Mouse (Mus musculus) neural tube, embryonic 14.5 days (tissue): ENCODE data around the gene Irgm1. TPM values are rescaled to one million over a fixed set of nuclear protein-coding genes. Genes with fewer than 3 reads are reported as not detected.
"Not testable (repeated sequence)": the region's sequence is repeated elsewhere in the genome, so short reads cannot be mapped to it uniquely, and the experiment has no call there.

Experiments used
- ATAC-seq: fragments of 200-750 bp; cut with Nextera tagmentation; 2 replicates; pipeline ENCODE4 v1.8.0; 2017; ENCODE audit warnings: low read depth, mild to moderate bottlenecking, moderate TSS enrichment, moderate library complexity
- H3K27ac ChIP-seq: fragments of 300-500 bp; sonication (generic); 2 replicates; pipeline ENCODE4 v1.5.1; 2014; ENCODE audit warnings: low read depth, mild to moderate bottlenecking, control low read depth, low read length, moderate library complexity, mixed read lengths
- H3K27me3 ChIP-seq: fragments of 300-500 bp; sonication (generic); 2 replicates; pipeline ENCODE4 v1.6.1; 2014; ENCODE audit warnings: low read length; ENCODE audit not compliant: control insufficient read depth, insufficient read depth
- H3K36me3 ChIP-seq: fragments of 300-500 bp; sonication (generic); 2 replicates; pipeline ENCODE4 v1.6.1; 2014; ENCODE audit warnings: low read length, mixed read lengths; ENCODE audit not compliant: control insufficient read depth, insufficient read depth
- H3K4me1 ChIP-seq: fragments of 300-500 bp; sonication (generic); 2 replicates; pipeline ENCODE4 v1.6.1; 2014; ENCODE audit warnings: low read length; ENCODE audit not compliant: control insufficient read depth, insufficient read depth
- H3K4me2 ChIP-seq: fragments of 300-500 bp; sonication (generic); 2 replicates; pipeline ENCODE4 v1.6.1; 2014; ENCODE audit warnings: mild to moderate bottlenecking, low read depth, low read length, control low read depth
- H3K4me3 ChIP-seq: fragments of 300-500 bp; sonication (generic); 2 replicates; pipeline ENCODE4 v1.5.1; 2014; ENCODE audit warnings: low read depth, low read length, control low read depth, mixed read lengths
- H3K9ac ChIP-seq: fragments of 300-500 bp; sonication (generic); replicated peaks from 2 replicates; pipeline ENCODE4 v1.6.1; 2014; ENCODE audit warnings: low read depth, mild to moderate bottlenecking, control low read depth, low read length, mixed read lengths
- H3K9me3 ChIP-seq: fragments of 300-500 bp; sonication (generic); 2 replicates; pipeline ENCODE4 v1.6.1; 2016; ENCODE audit warnings: low read length; ENCODE audit not compliant: control insufficient read depth
- whole genome bisulfite sequencing: fragments of 180-500 bp; shearing (Covaris S2); extraction: QIAGEN DNeasy Blood & Tissue Kit; methylation state at CpG from one replicate; pipeline ENCODE4 v1.1.7; 2014; 5-methylcytosine and 5-hydroxymethylcytosine counted together
- polyA plus RNA-seq: library from polyadenylated mRNA; unstranded; fragments of >200 nt; fragmentation: Nextera tagmentation; extraction: Ambion mirVana; gene quantifications from 2 replicates; pipeline ENCODE4 v1.2.1, GENCODE M21; 2014

The Irgm1 gene
- polyA plus RNA-seq, 1 experiment from 2014 or later = 3.1 TPM

DNA sequence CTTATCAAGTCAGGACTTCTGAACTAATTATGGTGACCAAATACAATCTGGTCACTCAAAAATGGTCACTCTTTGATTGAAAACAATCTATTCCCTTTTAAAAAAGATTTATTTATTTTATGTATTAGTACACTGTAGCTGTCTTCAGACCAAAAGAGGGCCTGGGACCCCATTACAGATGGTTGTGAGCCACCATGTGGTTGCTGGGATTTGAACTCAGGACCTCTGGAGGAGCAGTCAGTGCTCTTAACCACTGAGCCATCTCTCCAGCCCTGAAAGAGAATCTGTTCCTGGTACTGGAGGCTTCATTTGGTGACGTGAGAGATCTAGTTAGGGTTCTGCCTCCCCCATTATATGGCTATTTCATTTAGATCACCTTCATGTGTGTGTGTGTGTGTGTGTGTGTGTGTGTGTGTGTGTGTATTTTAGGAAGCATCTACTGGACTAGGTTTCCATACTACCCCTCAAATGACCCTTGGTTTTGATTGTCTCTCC lies 3.9 kb upstream of the Irgm1 start:
- not testable (repeated sequence) for H3K4me2 ChIP-seq, H3K27me3 ChIP-seq, H3K4me1 ChIP-seq, H3K27ac ChIP-seq, H3K4me3 ChIP-seq, H3K9ac ChIP-seq, H3K36me3 ChIP-seq, ATAC-seq, H3K9me3 ChIP-seq
- 80% methylated on average over 1 of the region's 1 CpGs for WGBS

- H3K4me3 ChIP-seq = no peak overlapping the region
- H3K4me2 ChIP-seq = no peak overlapping the region
- ATAC-seq = peak; percentile 80
- H3K4me1 ChIP-seq = no peaks in the 10 kb centered on the region; the same call in 1 of the 2 replicates
- no peak overlapping the region for H3K27ac ChIP-seq
- 0 out of 2 replicates have a peak, but pooled peaks cover 2% of the 10 kb centered on the region for H3K27me3 ChIP-seq
- WGBS = 2% methylated on average over 4 of the region's 4 CpGs
- no peaks in the 10 kb centered on the region for H3K36me3 ChIP-seq
- no peaks in the 10 kb centered on the region for H3K9me3 ChIP-seq
- H3K9ac ChIP-seq = no peak overlapping the region
These were observed 3.0 kb upstream of the Irgm1 start for GRCm38 (mm10) chr11:48874465-48874864.

DNA sequence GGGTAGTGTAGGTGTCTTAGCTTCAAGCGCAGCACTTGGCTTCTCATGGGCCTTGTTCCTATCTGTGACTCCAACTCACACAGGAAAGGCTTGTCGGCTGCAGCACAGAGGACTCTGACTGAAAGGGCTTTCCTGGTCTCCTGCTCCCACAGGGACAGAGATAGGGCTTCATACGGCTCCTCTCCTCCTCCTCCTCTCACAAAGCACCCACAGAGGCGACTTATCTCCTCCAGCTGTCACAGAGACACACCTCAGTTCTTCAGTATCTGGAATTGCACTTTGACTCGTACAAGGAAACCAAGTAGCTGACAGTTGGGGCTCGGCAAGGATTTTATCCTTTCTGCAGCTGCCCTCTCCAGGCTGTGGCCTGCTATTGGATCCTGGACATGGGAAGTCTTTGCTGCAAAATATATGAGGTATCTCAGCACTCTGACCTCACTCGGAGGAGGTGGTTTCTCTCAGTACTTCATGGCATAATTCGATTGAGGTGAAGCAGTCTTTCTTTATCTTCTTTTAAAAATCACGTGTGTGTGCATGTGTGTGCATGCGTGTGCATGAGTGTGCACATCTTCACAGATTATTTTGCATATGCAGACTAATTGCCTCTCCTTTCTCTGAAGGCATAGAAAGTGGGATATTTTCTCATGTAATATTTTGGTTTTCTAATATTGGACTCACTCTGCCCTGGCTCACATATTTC lies 2.3 kb upstream of the Irgm1 start:
- no peaks in the 10 kb centered on the region for H3K36me3 ChIP-seq
- no peak overlapping the region for H3K9ac ChIP-seq
- H3K9me3 ChIP-seq = no peaks in the 10 kb centered on the region
- 79% methylated on average over 10 of the region's 10 CpGs for WGBS
- H3K27me3 ChIP-seq = 0 out of 2 replicates have a peak, but pooled peaks cover 2% of the 10 kb centered on the region
- H3K27ac ChIP-seq = no peak overlapping the region
- H3K4me3 ChIP-seq = no peak overlapping the region
- no peaks in the 10 kb centered on the region; the same call in 1 of the 2 replicates for H3K4me1 ChIP-seq
- no peak for ATAC-seq
- H3K4me2 ChIP-seq = no peak overlapping the region

- Histone ChIP-seq H3K4me3 (no peak overlapping the region), H3K27me3 (0 out of 2 replicates have a peak, but pooled peaks cover 2% of the 10 kb centered on the region), H3K9me3 (no peaks in the 10 kb centered on the region), H3K27ac (no peak overlapping the region), H3K4me1 (no peaks in the 10 kb centered on the region; the same call in 1 of the 2 replicates), H3K9ac (no peak overlapping the region), H3K36me3 (no peaks in the 10 kb centered on the region), H3K4me2 (no peak overlapping the region)
- 83% methylated on average over 7 of the region's 7 CpGs for WGBS
- ATAC-seq = no peak
These were observed 1.3 kb upstream of the Irgm1 start for GRCm38 (mm10) chr11:48872695-48873300.

GRCm38 (mm10) chr11:48871817-48872541 lies 496 bp upstream of the Irgm1 start:
- Histone ChIP-seq H3K27ac (no peak overlapping the region), H3K9me3 (no peaks in the 10 kb centered on the region), H3K4me1 (no peaks in the 10 kb centered on the region; the same call in 1 of the 2 replicates), H3K27me3 (0 out of 2 replicates have a peak, but pooled peaks cover 2% of the 10 kb centered on the region), H3K4me2 (peak overlapping the region; percentile 70), H3K9ac (peak overlapping the region; percentile 46), H3K36me3 (no peaks in the 10 kb centered on the region), H3K4me3 (peak overlapping the region; percentile 36)
- ATAC-seq = 0 out of 2 replicates have a peak, but pooled peaks have one; percentile 26
- 11% methylated on average over 17 of the region's 17 CpGs for WGBS

GRCm38 (mm10) chr11:48870781-48871180 lies 702 bp downstream of the Irgm1 start:
- Histone ChIP-seq H3K9ac (peak overlapping the region; percentile 46; the same call in 1 of the 2 replicates), H3K27ac (no peak overlapping the region), H3K4me1 (no peaks in the 10 kb centered on the region; the same call in 1 of the 2 replicates), H3K9me3 (no peaks in the 10 kb centered on the region), H3K4me2 (peak overlapping the region; percentile 70), H3K4me3 (peak overlapping the region; percentile 36), H3K36me3 (no peaks in the 10 kb centered on the region), H3K27me3 (0 out of 2 replicates have a peak, but pooled peaks cover 2% of the 10 kb centered on the region)
- 39% methylated on average over 7 of the region's 7 CpGs for WGBS
- ATAC-seq = no peak

- no peaks in the 10 kb centered on the region for H3K36me3 ChIP-seq
- no peak overlapping the region for H3K27ac ChIP-seq
- H3K4me1 ChIP-seq = no peaks in the 10 kb centered on the region; the same call in 1 of the 2 replicates
- no peak overlapping the region for H3K4me2 ChIP-seq
- 0 out of 2 replicates have a peak, but pooled peaks cover 2% of the 10 kb centered on the region for H3K27me3 ChIP-seq
- H3K9me3 ChIP-seq = no peaks in the 10 kb centered on the region
- no peak for ATAC-seq
- WGBS = 79% methylated on average over 7 of the region's 7 CpGs
- no peak overlapping the region for H3K9ac ChIP-seq
- no peak overlapping the region for H3K4me3 ChIP-seq
These were observed 1.9 kb downstream of the Irgm1 start for GRCm38 (mm10) chr11:48869380-48870110.

DNA sequence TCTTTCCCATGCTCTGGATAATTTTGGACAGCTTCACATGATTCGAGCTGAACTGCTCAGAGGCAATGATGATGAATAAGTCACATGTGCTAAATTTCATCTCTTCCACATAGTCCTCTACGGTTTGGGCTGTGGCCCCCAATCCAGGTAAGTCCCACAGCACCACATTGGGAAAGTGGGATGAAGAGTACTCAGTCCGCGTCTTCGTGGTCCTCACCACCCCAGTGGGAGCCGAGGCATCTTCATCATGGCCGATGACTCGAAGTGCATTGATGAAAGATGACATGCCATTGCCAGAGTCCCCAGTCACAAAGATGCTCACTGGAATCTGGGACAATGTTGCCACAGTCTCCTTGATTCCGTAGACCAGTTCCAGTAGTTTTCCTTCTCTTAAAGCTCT lies 5.0 kb downstream of the Irgm1 start:
- H3K36me3 ChIP-seq = no peaks in the 10 kb centered on the region
- ATAC-seq = no peak
- no peak overlapping the region for H3K9ac ChIP-seq
- no peaks in the 10 kb centered on the region for H3K27me3 ChIP-seq
- WGBS = 95% methylated on average over 9 of the region's 9 CpGs
- no peak overlapping the region for H3K4me3 ChIP-seq
- no peaks in the 10 kb centered on the region for H3K9me3 ChIP-seq
- H3K4me1 ChIP-seq = no peaks in the 10 kb centered on the region; the same call in 1 of the 2 replicates
- H3K4me2 ChIP-seq = no peak overlapping the region
- H3K27ac ChIP-seq = no peak overlapping the region
